ENCODE assay signal across 14 mouse cellular contexts in the genomic region with DNA sequence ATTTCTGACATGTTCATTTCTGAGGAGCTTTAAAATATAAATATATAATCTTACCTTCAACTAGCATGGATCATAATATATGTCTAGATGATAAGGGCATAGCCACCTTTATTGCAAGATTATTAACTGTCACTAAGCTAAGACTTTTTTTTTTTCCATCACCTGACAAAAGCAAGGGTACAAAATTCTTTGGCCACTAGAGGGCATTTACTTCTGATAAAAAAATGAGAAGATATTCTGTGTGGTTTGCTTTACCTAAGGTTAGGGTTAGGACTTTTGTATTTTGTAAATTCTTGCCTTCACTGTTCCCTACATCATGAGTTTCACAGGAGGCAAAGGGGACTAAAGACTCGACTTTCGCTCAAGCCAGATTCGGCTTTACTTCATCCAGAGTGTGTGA.
A peak's percentile ranks its signal among the peaks of the same experiment; 100 is the strongest.
DNase-seq lines count a peak whose midpoint lies in the region; ATAC-seq and TF ChIP-seq lines count a peak whose summit lies in the region.
"Had no signal": no experiment of that assay in that cellular context is flagged by ENCODE, and none has a peak within 500 bp of the region (broad histone marks: within the 10 kb centered on the region; RNA-seq: fewer than 3 reads in every experiment).

No protein-coding gene starts in this region.

- DNase-seq in lung, postnatal 0 days (ENCODE audit: low spot score), result no peak
- DNase-seq in lung, adult 2 months, result no peak
- DNase-seq in MEL (ENCODE audit: low read depth, low spot score), result peak; percentile 6
- peak; percentile 41 for DNase-seq in retina, embryonic 14.5 days (ENCODE audit: low spot score)
- DNase-seq in neural tube, embryonic 10.5 days (ENCODE audit: extremely low spot score, low spot score), result no peak
- DNase-seq: adrenal gland, postnatal 36 days; cerebellum, adult 2 months; kidney, postnatal 36 days; right cerebral cortex, adult 18-20 months had no signal

- TF ChIP-seq EP300 in lung, postnatal 0 days (IDR thresholded peaks at IDR 0.05), result no peak
- no peak for TF ChIP-seq EP300 in MEL (IDR thresholded peaks at IDR 0.05; ENCODE audit: low read depth in 1 of 2, low read length in 2 of 2)

- TF ChIP-seq CTCF in intestine, postnatal 0 days (IDR thresholded peaks at IDR 0.05; ENCODE audit: low read depth), result peak; percentile 45
- TF ChIP-seq CTCF in lung, postnatal 0 days (IDR thresholded peaks at IDR 0.05), result peak; percentile 36
- no peak for TF ChIP-seq CTCF in lung, adult 2 months (IDR thresholded peaks at IDR 0.05; ENCODE audit: insufficient read depth, low read length)
- peak in 1 of 3 experiments; percentile 19; a peak in 1 of 6 replicates for TF ChIP-seq CTCF in MEL (IDR thresholded peaks at IDR 0.05 in 2 of 3, conservative IDR thresholded peaks at IDR 0.05 in 1 of 3; ENCODE audit: control insufficient read depth in 1 of 3, insufficient read depth in 1 of 3, low read depth in 2 of 3, low read length in 3 of 3, poor library complexity in 1 of 3, severe bottlenecking in 1 of 3)

- no peaks in the 10 kb centered on the region for H3K9me3 ChIP-seq in intestine, postnatal 0 days (ENCODE audit: control insufficient read depth)
- H3K9me3 ChIP-seq in intestine, embryonic 15.5 days, result no peaks in the 10 kb centered on the region
- H3K9me3 ChIP-seq in lung, postnatal 0 days (ENCODE audit: low read length), result no peaks in the 10 kb centered on the region
- H3K9me3 ChIP-seq in MEL (replicated peaks; ENCODE audit: insufficient read depth, low read length), result no peaks in the 10 kb centered on the region
- H3K9me3 ChIP-seq: heart, embryonic 12.5 days; limb, embryonic 13.5 days had no signal

- TF ChIP-seq RAD21 in MEL (IDR thresholded peaks at IDR 0.05; ENCODE audit: low read depth, low read length), result no peak

- H3K36me3 ChIP-seq in intestine, postnatal 0 days (ENCODE audit: control insufficient read depth, insufficient read depth), result no peaks in the 10 kb centered on the region
- H3K36me3 ChIP-seq in intestine, embryonic 15.5 days, result no peaks in the 10 kb centered on the region
- no peaks in the 10 kb centered on the region for H3K36me3 ChIP-seq in lung, postnatal 0 days (ENCODE audit: insufficient read depth, low read length)
- H3K36me3 ChIP-seq in MEL (ENCODE audit: control insufficient read depth in 1 of 2, insufficient read depth in 2 of 2, low read length in 2 of 2), result no peaks in the 10 kb centered on the region
- H3K36me3 ChIP-seq: heart, embryonic 12.5 days; limb, embryonic 13.5 days had no signal

- WGBS in intestine, postnatal 0 days, result 90% methylated on average over 3 of the region's 3 CpGs
- WGBS in intestine, embryonic 15.5 days, result 84% methylated on average over 3 of the region's 3 CpGs
- WGBS in lung, postnatal 0 days, result 89% methylated on average over 3 of the region's 3 CpGs
- 85% methylated on average over 3 of the region's 3 CpGs for WGBS in lung, adult 2 months

- no peaks in the 10 kb centered on the region for H3K4me1 ChIP-seq in intestine, postnatal 0 days (replicated peaks; ENCODE audit: control insufficient read depth, insufficient read depth, low read length)
- no peaks in the 10 kb centered on the region for H3K4me1 ChIP-seq in intestine, embryonic 15.5 days (replicated peaks)
- H3K4me1 ChIP-seq in lung, postnatal 0 days (ENCODE audit: insufficient read depth, low read depth, low read length), result no peaks in the 10 kb centered on the region
- H3K4me1 ChIP-seq in lung, adult 2 months (ENCODE audit: control insufficient read depth, insufficient read depth, low read length), result no peaks in the 10 kb centered on the region
- no peaks in the 10 kb centered on the region for H3K4me1 ChIP-seq in MEL (ENCODE audit: control insufficient read depth in 1 of 2, insufficient read depth in 2 of 2, low read length in 2 of 2)
- H3K4me1 ChIP-seq: heart, embryonic 12.5 days; limb, embryonic 13.5 days had no signal

- no peak overlapping the region for H3K27ac ChIP-seq in intestine, postnatal 0 days (ENCODE audit: low read depth, low read length)
- no peak overlapping the region for H3K27ac ChIP-seq in intestine, embryonic 15.5 days
- no peak overlapping the region for H3K27ac ChIP-seq in lung, postnatal 0 days (ENCODE audit: low read length)
- no peak overlapping the region for H3K27ac ChIP-seq in MEL (ENCODE audit: control insufficient read depth, low read depth, low read length)
- H3K27ac ChIP-seq: limb, embryonic 13.5 days had no signal

- no peaks in the 10 kb centered on the region for H3K79me2 ChIP-seq in MEL (ENCODE audit: control insufficient read depth, insufficient read depth, low read length, poor library complexity)

- H3K9ac ChIP-seq in intestine, postnatal 0 days (ENCODE audit: low read depth, low read length), result no peak overlapping the region
- H3K9ac ChIP-seq in intestine, embryonic 15.5 days, result no peak overlapping the region
- H3K9ac ChIP-seq in lung, postnatal 0 days (replicated peaks; ENCODE audit: low read depth), result no peak overlapping the region
- no peak overlapping the region for H3K9ac ChIP-seq in MEL (ENCODE audit: control insufficient read depth, low read depth, low read length, poor library complexity, severe bottlenecking)
- H3K9ac ChIP-seq: heart, embryonic 12.5 days; limb, embryonic 13.5 days had no signal

- H3K27me3 ChIP-seq in intestine, postnatal 0 days (replicated peaks; ENCODE audit: control insufficient read depth, insufficient read depth, low read length), result no peaks in the 10 kb centered on the region
- no peaks in the 10 kb centered on the region for H3K27me3 ChIP-seq in intestine, embryonic 15.5 days (replicated peaks)
- H3K27me3 ChIP-seq in lung, postnatal 0 days (replicated peaks; ENCODE audit: insufficient read depth, low read length), result no peaks in the 10 kb centered on the region
- no peaks in the 10 kb centered on the region for H3K27me3 ChIP-seq in MEL (ENCODE audit: control insufficient read depth in 1 of 2, insufficient read depth in 2 of 2, low read length in 2 of 2)
- H3K27me3 ChIP-seq: heart, embryonic 12.5 days; limb, embryonic 13.5 days had no signal

- no peak for ATAC-seq in intestine, postnatal 0 days
- no peak for ATAC-seq in intestine, embryonic 15.5 days
- no peak for ATAC-seq in lung, postnatal 0 days
- ATAC-seq: hindbrain, embryonic 16.5 days had no signal

- H3K4me2 ChIP-seq in intestine, postnatal 0 days (replicated peaks; ENCODE audit: low read depth), result no peak overlapping the region
- no peak overlapping the region for H3K4me2 ChIP-seq in intestine, embryonic 15.5 days (replicated peaks)
- no peak overlapping the region for H3K4me2 ChIP-seq in lung, postnatal 0 days (replicated peaks; ENCODE audit: low read depth, low read length)
- H3K4me2 ChIP-seq: heart, embryonic 12.5 days; limb, embryonic 13.5 days had no signal

- no peak overlapping the region for H3K4me3 ChIP-seq in intestine, postnatal 0 days (ENCODE audit: low read depth, low read length)
- H3K4me3 ChIP-seq in intestine, embryonic 15.5 days (replicated peaks), result no peak overlapping the region
- no peak overlapping the region for H3K4me3 ChIP-seq in lung, postnatal 0 days (ENCODE audit: low read depth, low read length)
- H3K4me3 ChIP-seq in lung, adult 2 months (replicated peaks; ENCODE audit: extremely low read depth, low read depth, low read length), result no peak overlapping the region
- H3K4me3 ChIP-seq in MEL (ENCODE audit: control insufficient read depth in 1 of 2, insufficient read depth in 1 of 2, low read depth in 2 of 2, low read length in 2 of 2), result no peak overlapping the region
- H3K4me3 ChIP-seq: heart, embryonic 12.5 days; limb, embryonic 13.5 days had no signal

- TF ChIP-seq POLR2A in lung, adult 2 months (IDR thresholded peaks at IDR 0.05; ENCODE audit: borderline replicate concordance, extremely low read depth, low read depth, low read length), result no peak
- no peak for TF ChIP-seq POLR2A in MEL (IDR thresholded peaks at IDR 0.05; ENCODE audit: control insufficient read depth in 1 of 2, insufficient read depth in 1 of 2, low read depth in 1 of 2, low read length in 2 of 2, poor library complexity in 1 of 2)

TF ChIP-seq in MEL, 35 proteins besides CTCF, POLR2A, EP300 and RAD21:
- TF ChIP-seq CHD1 (IDR thresholded peaks at IDR 0.05; ENCODE audit: low read depth, low read length), result no peak
- TF ChIP-seq MXI1 (IDR thresholded peaks at IDR 0.05; ENCODE audit: low read depth, low read length), result no peak
- peak; percentile 33; the same call in 1 of the 2 replicates for TF ChIP-seq ZNF384 (IDR thresholded peaks at IDR 0.05; ENCODE audit: low read depth, low read length)
- TF ChIP-seq UBTF (IDR thresholded peaks at IDR 0.05; ENCODE audit: borderline replicate concordance, insufficient read depth, low read depth, low read length), result no peak
TF ChIP-seq in MEL: peak in this region for 1.

Comparison
In these comparisons a context has a peak if more than half of its experiments do, and no peak if none do; other contexts are left out.
1. DNase-seq: peak in MEL (single experiment) and retina, embryonic 14.5 days (single experiment); none in lung, postnatal 0 days (single experiment), lung, adult 2 months (single experiment) and neural tube, embryonic 10.5 days (single experiment).